Mouse (Mus musculus) brain, embryonic 14.5 days (tissue): ENCODE measurements at regions not wholly inside any gene's neighbourhood (a gene's known extent, or its start where the extent isn't known, plus 50 kb on each side); places are given as distances from the start of the nearest gene placed in this dataset.

Experiments
- DNase-seq: peaks from one replicate; pipeline ENCODE4 v3.0.0-alpha.2; 2011; ENCODE audit warnings: low read depth
- CTCF ChIP-seq: fragments of 200-500 bp; IDR thresholded peaks from 2 replicates; pipeline ENCODE4 v1.5.1; 2012; ENCODE audit warnings: inconsistent platforms, mild to moderate bottlenecking, moderate library complexity, borderline replicate concordance; ENCODE audit not compliant: insufficient read depth, insufficient read length; ENCODE audit errors: extremely low read depth
- POLR2A ChIP-seq: fragments of 200-500 bp; IDR thresholded peaks from 2 replicates; pipeline ENCODE4 v1.6.1; 2012; ENCODE audit warnings: mild to moderate bottlenecking, inconsistent platforms, borderline replicate concordance; ENCODE audit not compliant: poor library complexity, insufficient read depth, insufficient read length, severe bottlenecking; ENCODE audit errors: extremely low read depth

- no peak for DNase-seq
- TF ChIP-seq POLR2A (no peak), CTCF (no peak)
These were observed 946.5 kb downstream of the Pla2g4a start for GRCm38 (mm10) chr1:149014559-149014958.

- DNase-seq = peak; percentile 67
These were observed 950.3 kb downstream of the Pla2g4a start for GRCm38 (mm10) chr1:149010767-149011166.

GRCm38 (mm10) chr1:149000092-149000491 lies 961.0 kb downstream of the Pla2g4a start:
- TF ChIP-seq POLR2A (no peak), CTCF (no peak)
- DNase-seq = peak; percentile 43

More at GRCm38 (mm10) chr1:149010767-149011166, 950.3 kb downstream of the Pla2g4a start:
- no peak for TF ChIP-seq CTCF
- no peak for TF ChIP-seq POLR2A

- TF ChIP-seq CTCF (peak; percentile 32; the same call in 1 of the 2 replicates), POLR2A (no peak)
- DNase-seq = peak; percentile 77
These were observed 967.5 kb downstream of the Pla2g4a start for GRCm38 (mm10) chr1:148993586-148993985.

- DNase-seq = no peak
- TF ChIP-seq POLR2A (no peak), CTCF (no peak)
These were observed 983.7 kb downstream of the Pla2g4a start for GRCm38 (mm10) chr1:148977377-148977776.

- no peak for DNase-seq
- TF ChIP-seq POLR2A (no peak), CTCF (no peak)
These were observed 995.7 kb downstream of the Pla2g4a start for GRCm38 (mm10) chr1:148965358-148965757.

- DNase-seq = no peak
- TF ChIP-seq CTCF = no peak
- TF ChIP-seq POLR2A = no peak
These were observed 1026.7 kb downstream of the Pla2g4a start for GRCm38 (mm10) chr1:148934366-148934765.

- no peak for DNase-seq
- TF ChIP-seq POLR2A (no peak), CTCF (no peak)
These were observed 1036.6 kb downstream of the Pla2g4a start for GRCm38 (mm10) chr1:148924506-148924905.

GRCm38 (mm10) chr1:148917062-148917461 lies 1044.0 kb downstream of the Pla2g4a start:
- peak; percentile 7 for DNase-seq
- TF ChIP-seq CTCF (no peak), POLR2A (no peak)

GRCm38 (mm10) chr1:148912819-148913218 lies 1048.3 kb downstream of the Pla2g4a start:
- DNase-seq = no peak
- TF ChIP-seq CTCF (no peak), POLR2A (no peak)

GRCm38 (mm10) chr1:148904067-148904466 lies 1057.0 kb downstream of the Pla2g4a start:
- TF ChIP-seq CTCF = no peak
- TF ChIP-seq POLR2A = no peak

GRCm38 (mm10) chr1:148903093-148903492 lies 1058.0 kb downstream of the Pla2g4a start:
- TF ChIP-seq POLR2A (no peak), CTCF (no peak)

More at GRCm38 (mm10) chr1:148904067-148904466, 1057.0 kb downstream of the Pla2g4a start:
- no peak for DNase-seq

GRCm38 (mm10) chr1:148901319-148902033 lies 1059.6 kb downstream of the Pla2g4a start:
- TF ChIP-seq POLR2A (no peak), CTCF (no peak)
- DNase-seq = no peak

More at GRCm38 (mm10) chr1:148903093-148903492, 1058.0 kb downstream of the Pla2g4a start:
- no peak for DNase-seq

GRCm38 (mm10) chr1:148870788-148871187 lies 1090.3 kb downstream of the Pla2g4a start:
- DNase-seq = peak; percentile 39
- no peak for TF ChIP-seq POLR2A
- no peak for TF ChIP-seq CTCF
